Mouse (Mus musculus) hindbrain, embryonic 14.5 days (tissue): ENCODE measurements at regions not wholly inside any gene's neighbourhood (a gene's known extent, or its start where the extent isn't known, plus 50 kb on each side); places are given as distances from the start of the nearest gene placed in this dataset.

Experiments used
- ATAC-seq: fragments of 200-750 bp; cut with Nextera tagmentation; 2 replicates; pipeline ENCODE4 v1.8.0; 2017; ENCODE audit warnings: moderate number of reproducible peaks, mild to moderate bottlenecking, moderate TSS enrichment, moderate library complexity; ENCODE audit not compliant: low FRiP score
- DNase-seq: peaks from one replicate; pipeline ENCODE4 v3.0.0-alpha.2; 2015; ENCODE audit warnings: low spot score
- H3K27ac ChIP-seq: fragments of 300-500 bp; sonication (generic); 2 replicates; pipeline ENCODE4 v1.5.1; 2014; ENCODE audit warnings: mild to moderate bottlenecking, moderate library complexity
- H3K27me3 ChIP-seq: fragments of 300-500 bp; sonication (generic); 2 replicates; pipeline ENCODE4 v1.6.1; 2014; ENCODE audit warnings: mild to moderate bottlenecking, low read length, mixed read lengths; ENCODE audit not compliant: control insufficient read depth, insufficient read depth
- H3K36me3 ChIP-seq: fragments of 300-500 bp; sonication (generic); replicated peaks from 2 replicates; pipeline ENCODE4 v1.6.1; 2014; ENCODE audit not compliant: control insufficient read depth, insufficient read depth
- H3K4me1 ChIP-seq: fragments of 300-500 bp; sonication (generic); replicated peaks from 2 replicates; pipeline ENCODE4 v1.6.1; 2014; ENCODE audit warnings: antibody characterized with exemption, low read length, mixed read lengths; ENCODE audit not compliant: control insufficient read depth, insufficient read depth
- H3K4me2 ChIP-seq: fragments of 300-500 bp; sonication (generic); replicated peaks from 2 replicates; pipeline ENCODE4 v1.6.1; 2014; ENCODE audit warnings: mild to moderate bottlenecking, moderate library complexity
- H3K4me3 ChIP-seq: fragments of 300-500 bp; sonication (generic); replicated peaks from 2 replicates; pipeline ENCODE4 v1.5.1; 2014; ENCODE audit warnings: mild to moderate bottlenecking, low read length
- H3K9ac ChIP-seq: fragments of 300-500 bp; sonication (generic); 2 replicates; pipeline ENCODE4 v1.6.1; 2014
- H3K9me3 ChIP-seq: fragments of 300-500 bp; sonication (generic); 2 replicates; pipeline ENCODE4 v1.6.1; 2016; ENCODE audit warnings: low read length; ENCODE audit not compliant: control insufficient read depth
- WGBS: fragments of 180-500 bp; shearing (Covaris S2); extraction: QIAGEN DNeasy Blood & Tissue Kit; methylation state at CpG from one replicate; pipeline ENCODE4 v1.1.7; 2014; 5-methylcytosine and 5-hydroxymethylcytosine counted together

- Histone ChIP-seq H3K9me3 (no peaks in the 10 kb centered on the region), H3K36me3 (no peaks in the 10 kb centered on the region), H3K4me3 (no peak overlapping the region), H3K4me1 (no peaks in the 10 kb centered on the region), H3K4me2 (no peak overlapping the region), H3K27ac (no peak overlapping the region), H3K9ac (no peak overlapping the region), H3K27me3 (no peaks in the 10 kb centered on the region)
- DNase-seq, result no peak
- 84% methylated on average over 5 of the region's 5 CpGs for WGBS
- no peak for ATAC-seq
Measured at GRCm38 (mm10) chr10:106254106-106254505, 216.0 kb upstream of the Ppfia2 start.

DNA sequence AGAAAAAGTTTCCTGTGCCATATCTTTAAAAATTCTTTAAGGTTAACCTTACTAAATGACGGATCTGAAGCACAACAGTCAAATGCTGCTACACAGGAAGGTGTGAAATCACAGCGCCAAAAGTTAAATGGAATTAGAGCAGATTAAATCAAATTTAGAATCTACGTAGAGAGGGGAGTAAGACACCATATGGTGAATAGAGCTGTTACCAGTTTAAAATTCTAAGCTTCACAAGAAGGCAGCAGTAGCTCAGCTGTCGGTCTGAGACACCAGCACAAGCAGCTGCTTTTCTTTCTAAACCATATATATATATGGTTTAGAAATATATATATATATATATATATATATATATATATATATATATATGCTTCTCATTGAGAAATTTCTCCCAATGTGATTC, 210.3 kb upstream of the Ppfia2 start:
- WGBS, result 86% methylated on average over 4 of the region's 4 CpGs
- Histone ChIP-seq H3K4me1 (no peaks in the 10 kb centered on the region), H3K4me2 (no peak overlapping the region), H3K9ac (no peak overlapping the region), H3K27ac (no peak overlapping the region), H3K4me3 (no peak overlapping the region), H3K36me3 (no peaks in the 10 kb centered on the region), H3K9me3 (no peaks in the 10 kb centered on the region), H3K27me3 (no peaks in the 10 kb centered on the region)
- ATAC-seq, result no peak
- DNase-seq, result no peak

- no peaks in the 10 kb centered on the region for H3K36me3 ChIP-seq
Measured at GRCm38 (mm10) chr10:106273335-106273734, 196.8 kb upstream of the Ppfia2 start.

GRCm38 (mm10) chr10:106289951-106290350, 180.2 kb upstream of the Ppfia2 start:
- DNase-seq (no peak), ATAC-seq (no peak)
- no peak overlapping the region for H3K4me2 ChIP-seq

More at GRCm38 (mm10) chr10:106273335-106273734, 196.8 kb upstream of the Ppfia2 start:
- Histone ChIP-seq H3K4me3 (no peak overlapping the region), H3K4me1 (no peaks in the 10 kb centered on the region), H3K27me3 (no peaks in the 10 kb centered on the region), H3K9ac (no peak overlapping the region), H3K4me2 (no peak overlapping the region), H3K9me3 (no peaks in the 10 kb centered on the region), H3K27ac (no peak overlapping the region)
- no peak for ATAC-seq
- no peak for DNase-seq
- WGBS, result 82% methylated on average over 2 of the region's 2 CpGs

DNA sequence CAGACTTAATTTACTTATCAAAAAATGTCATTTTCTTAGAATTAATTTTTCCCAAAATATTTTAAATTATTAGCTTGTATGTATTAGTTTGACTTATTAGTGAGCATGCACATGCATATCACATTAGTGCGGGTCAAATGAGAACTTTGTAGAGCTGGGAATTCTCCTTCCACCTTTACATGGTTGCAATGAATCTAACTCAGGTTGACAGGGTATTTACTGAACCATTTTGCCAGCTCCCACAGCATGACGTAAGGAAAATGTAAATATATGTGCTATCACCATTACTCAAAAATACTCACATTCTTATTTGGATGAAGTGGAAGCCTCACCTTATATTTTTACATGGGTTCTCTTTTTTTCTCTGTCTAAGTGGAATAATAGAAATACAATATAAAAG, 179.4 kb upstream of the Ppfia2 start:
- Histone ChIP-seq H3K4me2 (no peak overlapping the region), H3K4me3 (no peak overlapping the region), H3K36me3 (no peaks in the 10 kb centered on the region), H3K27ac (no peak overlapping the region), H3K4me1 (no peaks in the 10 kb centered on the region), H3K9ac (no peak overlapping the region), H3K27me3 (no peaks in the 10 kb centered on the region), H3K9me3 (no peaks in the 10 kb centered on the region)
- ATAC-seq, result no peak
- 82% methylated on average over 2 of the region's 2 CpGs for WGBS
- DNase-seq, result no peak

More at GRCm38 (mm10) chr10:106289951-106290350, 180.2 kb upstream of the Ppfia2 start:
- no peaks in the 10 kb centered on the region for H3K9me3 ChIP-seq
- no peak overlapping the region for H3K27ac ChIP-seq
- H3K9ac ChIP-seq, result no peak overlapping the region
- no peaks in the 10 kb centered on the region for H3K27me3 ChIP-seq
- H3K36me3 ChIP-seq, result no peaks in the 10 kb centered on the region
- no peaks in the 10 kb centered on the region for H3K4me1 ChIP-seq
- H3K4me3 ChIP-seq, result no peak overlapping the region

- Histone ChIP-seq H3K9me3 (no peaks in the 10 kb centered on the region), H3K4me2 (no peak overlapping the region), H3K27ac (no peak overlapping the region), H3K4me3 (no peak overlapping the region), H3K36me3 (no peaks in the 10 kb centered on the region), H3K9ac (no peak overlapping the region), H3K27me3 (no peaks in the 10 kb centered on the region), H3K4me1 (no peaks in the 10 kb centered on the region)
- 82% methylated on average over 5 of the region's 5 CpGs for WGBS
- no peak for DNase-seq
- no peak for ATAC-seq
Measured at GRCm38 (mm10) chr10:106295501-106295900, 174.6 kb upstream of the Ppfia2 start.

GRCm38 (mm10) chr10:106335166-106335565, 135.0 kb upstream of the Ppfia2 start:
- WGBS, result 92% methylated on average over 1 of the region's 1 CpGs
- H3K9ac ChIP-seq, result no peak overlapping the region
- no peak for DNase-seq
- no peak for ATAC-seq
- H3K27me3 ChIP-seq, result no peaks in the 10 kb centered on the region
- H3K27ac ChIP-seq, result no peak overlapping the region
- no peaks in the 10 kb centered on the region for H3K36me3 ChIP-seq
- no peaks in the 10 kb centered on the region for H3K4me1 ChIP-seq
- no peak overlapping the region for H3K4me2 ChIP-seq
- no peaks in the 10 kb centered on the region for H3K9me3 ChIP-seq
- H3K4me3 ChIP-seq, result no peak overlapping the region

DNA sequence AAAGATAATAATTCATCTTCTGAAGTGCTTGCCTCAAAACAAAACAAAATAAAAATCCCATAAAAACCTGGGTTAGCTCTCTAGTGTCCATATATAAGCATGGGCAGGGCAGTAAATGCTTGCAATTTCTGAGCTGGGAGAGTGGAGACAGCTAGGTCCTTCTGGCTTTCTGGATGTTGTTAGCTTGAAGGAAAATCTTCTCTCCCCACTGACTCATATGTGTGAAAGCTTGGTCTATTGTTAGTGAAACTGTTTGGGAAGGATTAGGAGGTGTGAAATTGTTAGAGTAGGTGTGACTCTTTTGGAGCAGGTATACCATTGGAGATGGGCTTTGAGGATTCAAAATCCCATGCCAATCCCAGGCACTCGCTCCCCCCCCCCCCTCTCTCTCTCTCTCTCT, 118.5 kb upstream of the Ppfia2 start:
- ATAC-seq (no peak), DNase-seq (no peak)
- H3K27me3 ChIP-seq, result no peaks in the 10 kb centered on the region
- H3K27ac ChIP-seq, result no peak overlapping the region
- H3K4me3 ChIP-seq, result no peak overlapping the region
- no peak overlapping the region for H3K4me2 ChIP-seq
- WGBS, result 100% methylated on average over 1 of the region's 1 CpGs
- no peaks in the 10 kb centered on the region for H3K36me3 ChIP-seq
- no peaks in the 10 kb centered on the region for H3K4me1 ChIP-seq
- H3K9me3 ChIP-seq, result no peaks in the 10 kb centered on the region
- H3K9ac ChIP-seq, result no peak overlapping the region

DNA sequence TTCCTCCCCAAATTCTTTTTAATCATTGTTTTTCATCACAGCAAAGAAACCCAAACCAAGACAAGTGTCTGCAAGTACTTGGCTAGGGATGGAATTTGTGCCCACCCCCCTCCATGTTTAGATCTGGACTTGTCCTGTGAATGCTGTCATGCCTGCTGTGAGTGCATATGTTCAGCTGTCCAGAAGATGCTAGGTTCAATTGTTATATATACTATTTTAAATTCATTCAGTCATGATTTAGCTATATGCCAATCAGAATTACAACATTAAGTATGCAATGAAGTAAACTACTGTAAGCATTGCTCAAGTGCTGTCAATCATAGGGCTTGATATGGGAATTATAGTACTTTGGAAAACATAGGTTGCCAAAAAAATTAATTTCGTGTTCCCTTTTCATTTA, 94.5 kb upstream of the Ppfia2 start:
- DNase-seq (no peak), ATAC-seq (no peak)
- H3K4me1 ChIP-seq, result no peaks in the 10 kb centered on the region
- no peaks in the 10 kb centered on the region for H3K36me3 ChIP-seq
- no peak overlapping the region for H3K9ac ChIP-seq
- 73% methylated on average over 1 of the region's 1 CpGs for WGBS
- H3K27ac ChIP-seq, result no peak overlapping the region
- no peak overlapping the region for H3K4me2 ChIP-seq
- no peaks in the 10 kb centered on the region for H3K27me3 ChIP-seq
- no peaks in the 10 kb centered on the region for H3K9me3 ChIP-seq
- no peak overlapping the region for H3K4me3 ChIP-seq

DNA sequence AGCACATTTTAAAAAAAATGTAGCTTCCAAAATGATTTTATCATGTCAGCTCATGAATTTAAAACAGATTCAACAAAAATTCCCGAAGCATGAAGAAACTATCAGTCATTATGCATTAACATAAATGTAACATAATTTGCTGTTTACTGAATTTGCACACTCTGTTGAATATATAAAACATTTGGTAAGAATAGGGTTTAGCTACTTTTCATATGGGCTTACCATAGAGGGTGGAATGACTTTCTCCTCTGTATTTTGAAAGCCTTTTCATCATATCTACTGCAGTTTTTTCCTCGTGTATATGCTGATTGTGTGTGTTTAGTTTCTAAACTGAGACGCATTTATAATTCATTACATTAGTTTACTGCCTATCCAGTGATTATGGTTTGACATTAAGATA, 94.0 kb upstream of the Ppfia2 start:
- WGBS, result 81% methylated on average over 3 of the region's 3 CpGs
- no peak overlapping the region for H3K4me3 ChIP-seq
- no peaks in the 10 kb centered on the region for H3K4me1 ChIP-seq
- no peak for ATAC-seq
- H3K27ac ChIP-seq, result no peak overlapping the region
- H3K4me2 ChIP-seq, result no peak overlapping the region
- no peak overlapping the region for H3K9ac ChIP-seq
- no peaks in the 10 kb centered on the region for H3K27me3 ChIP-seq
- H3K36me3 ChIP-seq, result no peaks in the 10 kb centered on the region
- H3K9me3 ChIP-seq, result no peaks in the 10 kb centered on the region
- no peak for DNase-seq
